Mouse (Mus musculus): ENCODE data around the gene Lix1.
"Not testable (repeated sequence)": the region's sequence is repeated elsewhere in the genome, so short reads cannot be mapped to it uniquely, and the experiment has no call there.

Gene Lix1

DNA sequence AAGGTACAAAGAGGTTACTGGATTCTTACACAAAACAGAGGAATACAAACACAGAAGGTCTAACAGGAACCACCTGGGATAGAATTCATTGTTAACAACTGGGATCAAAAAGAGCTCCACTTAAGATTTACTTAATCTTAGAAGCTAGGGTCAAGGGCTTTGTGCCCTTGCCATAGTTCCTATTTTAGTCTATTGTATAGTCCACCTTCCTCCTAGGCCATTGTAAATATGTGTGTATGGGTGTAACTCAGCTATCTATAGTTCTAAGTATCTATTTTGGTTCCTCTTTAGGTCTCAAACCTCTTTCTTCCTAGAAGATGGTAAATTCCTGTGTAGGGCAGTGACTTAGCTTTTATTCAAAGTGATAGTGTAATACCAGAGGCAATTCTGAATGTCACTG lies 93.8 kb downstream of the Lix1 start:
- DNase-seq (ENCODE audit: low spot score in 2 of 2), result not testable (repeated sequence)

DNA sequence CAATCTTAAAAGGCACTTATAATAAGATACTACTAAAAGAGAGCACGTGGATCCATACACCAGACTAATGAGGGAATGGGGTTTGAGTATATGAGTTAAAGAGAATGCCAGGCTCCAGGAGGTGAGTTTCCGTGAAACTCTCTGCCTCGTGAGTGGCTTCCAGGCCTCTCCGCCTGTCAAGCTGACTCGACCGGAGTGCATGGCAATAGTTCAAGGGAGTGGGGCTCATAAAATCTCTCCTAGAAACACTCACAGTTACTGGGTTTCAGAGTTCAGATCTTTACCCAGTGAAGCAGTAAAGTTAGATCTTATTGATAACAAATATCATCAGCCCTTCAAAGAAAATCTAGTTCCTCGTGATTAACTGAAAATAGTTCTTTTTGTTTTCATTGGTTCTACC lies 94.3 kb downstream of the Lix1 start:
- no peak for DNase-seq (ENCODE audit: low spot score in 2 of 2)

DNA sequence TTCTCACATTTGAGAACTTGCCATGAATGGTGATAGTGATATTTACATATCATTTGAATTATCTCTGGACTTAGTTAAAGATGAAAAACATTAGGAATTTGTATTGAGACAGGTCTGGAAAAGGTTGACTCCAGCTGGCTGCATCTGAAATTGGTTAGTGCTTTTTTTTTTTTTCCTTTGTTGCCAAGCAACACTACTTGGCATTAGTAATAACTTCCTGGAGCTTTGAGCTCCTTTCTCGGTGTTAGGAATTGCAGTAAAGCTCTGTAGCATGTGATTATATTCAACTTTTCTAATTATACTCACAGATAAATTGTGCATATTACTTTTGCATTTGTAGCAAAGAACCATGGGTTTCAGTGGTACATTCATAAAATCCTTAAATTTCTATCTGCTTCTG lies 96.4 kb downstream of the Lix1 start:
- DNase-seq (ENCODE audit: low spot score in 2 of 2), result no peak

- no peak for DNase-seq (ENCODE audit: low spot score in 2 of 2)
Measured at GRCm38 (mm10) chr17:17499278-17499677, 96.8 kb downstream of the Lix1 start.

DNA sequence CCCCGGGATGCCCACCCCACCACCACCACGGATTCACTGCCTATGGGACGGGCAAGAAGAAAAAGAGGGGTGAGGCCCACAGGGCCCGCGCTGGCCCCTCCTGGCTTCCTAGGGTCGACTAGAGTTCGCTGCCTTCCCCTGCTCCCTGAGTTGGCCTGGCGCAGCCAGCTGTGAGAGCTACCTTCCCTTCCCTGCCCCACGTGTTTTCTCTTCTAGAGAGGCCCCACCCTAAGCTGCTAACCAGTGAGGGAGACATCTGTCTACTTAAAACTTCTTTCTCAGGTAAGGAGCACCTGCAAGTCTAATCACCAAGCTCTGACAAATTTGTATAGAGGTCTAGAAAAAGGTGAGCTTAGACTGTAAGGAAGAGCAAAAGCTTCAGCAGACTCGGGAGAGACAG lies 104.2 kb downstream of the Lix1 start:
- DNase-seq (ENCODE audit: low spot score in 2 of 2), result no peak
